Mouse (Mus musculus): ENCODE measurements around the gene Alox12.

Alox12 gene

GRCm38 (mm10) chr11:70193354-70194285 is 61.5 kb downstream of the Alox12 start:
- no peak for DNase-seq (ENCODE audit: extremely low spot score)

GRCm38 (mm10) chr11:70192157-70192556 is 63.0 kb downstream of the Alox12 start:
- no peak for DNase-seq (ENCODE audit: extremely low spot score)

Data from embryo, embryonic 9.5 days (tissue).